Mouse (Mus musculus) lung, postnatal 0 days (tissue): Measurements from ENCODE around the gene Lbh. TPM values are rescaled to one million over a fixed set of nuclear protein-coding genes. Genes with fewer than 3 reads are reported as not detected.

Source experiments
- ATAC-seq: fragments of 200-750 bp; cut with Nextera tagmentation; 2 replicates; pipeline ENCODE4 v1.8.0; 2017; ENCODE audit warnings: moderate library complexity
- DNase-seq: peaks from one replicate; pipeline ENCODE4 v3.0.0-alpha.2; 2016; ENCODE audit warnings: low spot score
- H3K27ac ChIP-seq: fragments of 300-500 bp; sonication (generic); 2 replicates; pipeline ENCODE4 v1.5.1; 2014; ENCODE audit warnings: antibody characterized with exemption, mild to moderate bottlenecking, low read length, mixed read lengths
- H3K27me3 ChIP-seq: fragments of 300-500 bp; sonication (generic); replicated peaks from 2 replicates; pipeline ENCODE4 v1.6.1; 2014; ENCODE audit warnings: low read length, mixed read lengths; ENCODE audit not compliant: insufficient read depth
- H3K36me3 ChIP-seq: fragments of 300-500 bp; sonication (generic); 2 replicates; pipeline ENCODE4 v1.6.1; 2014; ENCODE audit warnings: low read length, mixed read lengths; ENCODE audit not compliant: insufficient read depth
- H3K4me1 ChIP-seq: fragments of 300-500 bp; sonication (generic); 2 replicates; pipeline ENCODE4 v1.6.1; 2014; ENCODE audit warnings: antibody characterized with exemption, low read depth, low read length, mixed read lengths; ENCODE audit not compliant: insufficient read depth
- H3K4me2 ChIP-seq: fragments of 300-500 bp; sonication (generic); replicated peaks from 2 replicates; pipeline ENCODE4 v1.6.1; 2014; ENCODE audit warnings: low read depth, mild to moderate bottlenecking, low read length, moderate library complexity, mixed read lengths
- H3K4me3 ChIP-seq: fragments of 300-500 bp; sonication (generic); 2 replicates; pipeline ENCODE4 v1.5.1; 2014; ENCODE audit warnings: low read depth, low read length
- H3K9ac ChIP-seq: fragments of 300-500 bp; sonication (generic); replicated peaks from 2 replicates; pipeline ENCODE4 v1.6.1; 2014; ENCODE audit warnings: low read depth, mild to moderate bottlenecking
- H3K9me3 ChIP-seq: fragments of 300-500 bp; sonication (generic); 2 replicates; pipeline ENCODE4 v1.6.1; 2016; ENCODE audit warnings: low read length, mixed read lengths
- CTCF ChIP-seq: IDR thresholded peaks from 2 replicates; pipeline ENCODE4 v1.5.1; 2016; ENCODE audit warnings: antibody characterized with exemption, mild to moderate bottlenecking
- EP300 ChIP-seq: IDR thresholded peaks from 2 replicates; pipeline ENCODE4 v1.6.1; 2016; ENCODE audit warnings: antibody characterized with exemption, mild to moderate bottlenecking, control low read depth
- WGBS: fragments of 180-500 bp; shearing (Covaris S2); extraction: QIAGEN DNeasy Blood & Tissue Kit; methylation state at CpG from one replicate; pipeline ENCODE4 v1.1.7; 2014; 5-methylcytosine and 5-hydroxymethylcytosine counted together
- polyA plus RNA-seq: library from polyadenylated mRNA; unstranded; fragments of >200 nt; fragmentation: Nextera tagmentation; extraction: Ambion mirVana; gene quantifications from 2 replicates; pipeline ENCODE4 v1.2.1, GENCODE M21; 2015

Lbh gene
- polyA plus RNA-seq, 1 experiment from 2014 or later, result 16.2 TPM

DNA sequence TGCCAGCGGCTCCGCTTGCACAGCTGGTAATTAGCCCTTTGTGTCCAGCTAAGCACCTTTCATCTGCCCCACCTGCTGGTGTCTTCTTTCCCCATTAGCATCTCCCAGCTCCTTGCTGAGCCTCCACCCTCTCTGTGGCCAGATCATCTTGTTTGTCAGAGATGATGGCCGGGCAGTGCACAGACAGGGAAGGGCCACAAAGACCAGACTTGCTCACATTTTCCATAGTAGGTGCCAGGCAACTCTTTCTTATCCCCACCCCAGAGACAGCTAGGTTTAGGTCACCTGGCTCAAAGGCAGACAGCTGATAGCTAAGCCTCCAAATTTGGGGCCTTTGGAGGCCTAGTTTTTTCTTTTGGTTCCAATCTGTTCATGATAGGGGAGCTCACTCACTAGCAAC, 16.5 kb downstream of the Lbh start:
- H3K27ac ChIP-seq, result peak overlapping the region; percentile 38; the same call in 1 of the 2 replicates
- no peak overlapping the region for H3K9ac ChIP-seq
- no peak overlapping the region for H3K4me3 ChIP-seq
- 75% methylated on average over 3 of the region's 3 CpGs for WGBS
- no peak for DNase-seq
- H3K4me1 ChIP-seq, result 0 out of 2 replicates have a peak, but pooled peaks cover 11% of the 10 kb centered on the region
- no peaks in the 10 kb centered on the region for H3K9me3 ChIP-seq
- no peak overlapping the region for H3K4me2 ChIP-seq
- H3K36me3 ChIP-seq, result no peaks in the 10 kb centered on the region
- ATAC-seq, result no peak
- no peak for TF ChIP-seq EP300
- no peak for TF ChIP-seq CTCF
- H3K27me3 ChIP-seq, result no peaks in the 10 kb centered on the region

DNA sequence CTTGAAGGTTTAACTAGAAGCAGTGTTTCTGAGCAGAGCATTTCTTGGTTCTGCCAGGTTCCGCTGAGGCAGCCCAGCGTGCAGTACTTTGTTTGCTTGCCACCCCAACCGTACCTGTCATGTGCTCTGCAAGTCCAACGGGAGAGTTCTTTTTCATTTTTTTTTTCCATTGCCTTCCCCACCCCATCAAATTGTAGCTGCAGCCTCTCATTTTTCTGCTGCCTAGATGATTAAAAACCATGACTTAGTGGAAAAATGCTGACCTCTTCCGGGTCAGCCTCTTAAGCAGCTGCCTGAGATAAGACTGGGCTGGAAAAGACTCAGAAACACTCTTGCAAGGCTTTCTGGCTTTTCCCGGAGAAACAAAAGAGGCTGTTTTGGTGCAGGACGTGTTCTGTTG, 17.8 kb downstream of the Lbh start:
- no peak overlapping the region for H3K9ac ChIP-seq
- H3K27ac ChIP-seq, result 0 out of 2 replicates have a peak overlapping the region, but pooled peaks have one; percentile 54
- ATAC-seq, result 0 out of 2 replicates have a peak, but pooled peaks have one; percentile 16
- 0 out of 2 replicates have a peak, but pooled peaks cover 11% of the 10 kb centered on the region for H3K4me1 ChIP-seq
- WGBS, result 22% methylated on average over 7 of the region's 7 CpGs
- no peaks in the 10 kb centered on the region for H3K9me3 ChIP-seq
- no peaks in the 10 kb centered on the region for H3K27me3 ChIP-seq
- H3K36me3 ChIP-seq, result 0 out of 2 replicates have a peak, but pooled peaks cover under 1% of the 10 kb centered on the region
- TF ChIP-seq EP300, result peak; percentile 29
- no peak for TF ChIP-seq CTCF
- no peak overlapping the region for H3K4me3 ChIP-seq
- H3K4me2 ChIP-seq, result no peak overlapping the region
- DNase-seq, result peak; percentile 69

- no peak for TF ChIP-seq EP300
- TF ChIP-seq CTCF, result no peak
- Histone ChIP-seq H3K4me3 (no peak overlapping the region), H3K4me1 (0 out of 2 replicates have a peak, but pooled peaks cover 11% of the 10 kb centered on the region), H3K27me3 (no peaks in the 10 kb centered on the region), H3K9ac (no peak overlapping the region), H3K36me3 (0 out of 2 replicates have a peak, but pooled peaks cover 4% of the 10 kb centered on the region), H3K9me3 (no peaks in the 10 kb centered on the region), H3K27ac (0 out of 2 replicates have a peak overlapping the region, but pooled peaks have one; percentile 14), H3K4me2 (no peak overlapping the region)
- 60% methylated on average over 3 of the region's 3 CpGs for WGBS
- ATAC-seq, result no peak
- no peak for DNase-seq
These were observed 18.2 kb downstream of the Lbh start for GRCm38 (mm10) chr17:72936336-72936735.

DNA sequence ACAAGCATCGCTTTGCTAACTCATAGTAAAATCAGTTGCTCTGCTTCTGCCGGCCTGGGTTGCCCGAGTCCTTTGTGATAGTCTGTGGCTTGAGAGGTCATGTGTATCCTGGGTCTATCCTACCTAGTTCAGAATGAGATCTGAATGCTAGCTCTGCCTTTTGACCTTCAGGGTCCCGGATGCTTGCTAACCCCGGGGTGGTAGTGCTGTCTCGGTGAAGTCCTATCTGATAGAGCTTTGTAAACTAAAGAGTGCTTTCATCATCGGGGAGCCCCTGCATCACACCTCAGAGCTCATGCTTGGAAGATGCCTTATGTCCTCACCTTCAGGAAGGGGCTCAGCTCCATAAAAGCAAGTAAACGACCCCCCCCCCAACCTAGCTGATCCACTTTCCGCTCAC, 19.1 kb downstream of the Lbh start:
- Histone ChIP-seq H3K9me3 (no peaks in the 10 kb centered on the region), H3K36me3 (0 out of 2 replicates have a peak, but pooled peaks cover 4% of the 10 kb centered on the region), H3K4me2 (no peak overlapping the region), H3K27me3 (no peaks in the 10 kb centered on the region), H3K27ac (peak overlapping the region; percentile 6; the same call in 1 of the 2 replicates), H3K4me3 (no peak overlapping the region), H3K9ac (no peak overlapping the region), H3K4me1 (0 out of 2 replicates have a peak, but pooled peaks cover 11% of the 10 kb centered on the region)
- no peak for ATAC-seq
- no peak for DNase-seq
- TF ChIP-seq EP300, result no peak
- no peak for TF ChIP-seq CTCF
- WGBS, result 70% methylated on average over 9 of the region's 9 CpGs

- H3K4me2 ChIP-seq, result no peak overlapping the region
- no peaks in the 10 kb centered on the region for H3K27me3 ChIP-seq
- WGBS, result 55% methylated on average over 11 of the region's 11 CpGs
- no peaks in the 10 kb centered on the region for H3K9me3 ChIP-seq
- H3K4me1 ChIP-seq, result 0 out of 2 replicates have a peak, but pooled peaks cover 11% of the 10 kb centered on the region
- peak overlapping the region; percentile 14 for H3K27ac ChIP-seq
- 0 out of 2 replicates have a peak, but pooled peaks cover 4% of the 10 kb centered on the region for H3K36me3 ChIP-seq
- H3K4me3 ChIP-seq, result no peak overlapping the region
- peak; percentile 23 for ATAC-seq
- no peak for TF ChIP-seq EP300
- no peak for TF ChIP-seq CTCF
- H3K9ac ChIP-seq, result no peak overlapping the region
- DNase-seq, result no peak
These were observed 20.1 kb downstream of the Lbh start for GRCm38 (mm10) chr17:72938026-72938795.

DNA sequence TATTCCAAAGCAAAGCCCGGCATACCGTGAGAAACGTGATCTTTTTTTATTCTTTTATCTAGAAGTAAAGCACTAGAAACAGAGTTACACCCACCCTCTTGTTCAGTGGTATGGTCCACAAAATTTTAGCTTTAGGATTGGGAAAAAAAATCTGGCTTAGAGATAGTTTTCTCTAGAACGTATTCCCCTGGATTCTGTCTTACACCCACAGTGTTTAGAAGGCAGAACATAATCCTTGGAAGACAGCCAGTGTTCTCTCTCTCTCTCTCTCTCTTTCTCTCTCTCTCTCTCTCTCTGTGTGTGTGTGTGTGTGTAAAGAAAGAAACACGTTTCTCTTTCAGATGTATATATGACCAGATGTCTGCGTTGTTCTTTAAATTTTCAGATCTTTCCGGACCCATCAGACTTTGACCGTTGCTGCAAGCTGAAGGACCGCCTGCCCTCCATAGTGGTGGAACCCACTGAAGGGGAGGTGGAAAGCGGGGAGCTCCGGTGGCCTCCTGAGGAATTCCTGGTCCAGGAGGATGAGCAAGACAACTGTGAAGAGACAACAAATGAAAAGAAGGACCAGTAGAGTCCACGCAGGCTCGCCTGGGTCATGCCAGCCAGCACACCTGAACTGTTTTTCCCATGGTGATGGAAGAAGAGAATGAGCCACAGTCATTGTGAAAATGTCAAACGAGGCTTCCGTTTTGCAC, 20.9 kb downstream of the Lbh start:
- H3K4me3 ChIP-seq, result no peak overlapping the region
- H3K9ac ChIP-seq, result no peak overlapping the region
- no peaks in the 10 kb centered on the region for H3K9me3 ChIP-seq
- ATAC-seq, result no peak
- H3K4me1 ChIP-seq, result 0 out of 2 replicates have a peak, but pooled peaks cover 10% of the 10 kb centered on the region
- 0 out of 2 replicates have a peak, but pooled peaks cover 4% of the 10 kb centered on the region for H3K36me3 ChIP-seq
- WGBS, result 70% methylated on average over 15 of the region's 15 CpGs
- TF ChIP-seq CTCF (no peak), EP300 (no peak)
- no peak overlapping the region for H3K4me2 ChIP-seq
- no peaks in the 10 kb centered on the region for H3K27me3 ChIP-seq
- no peak for DNase-seq
- no peak overlapping the region for H3K27ac ChIP-seq
